Mouse (Mus musculus) stomach, postnatal 0 days (tissue): ENCODE data around the gene Cacna1g. TPM values are rescaled to one million over a fixed set of nuclear protein-coding genes. Genes with fewer than 3 reads are reported as not detected.

ENCODE experiments used
- ATAC-seq: fragments of 200-750 bp; cut with Nextera tagmentation; 2 replicates; pipeline ENCODE4 v1.8.0; 2017; ENCODE audit not compliant: low FRiP score, low TSS enrichment
- DNase-seq: peaks from one replicate; pipeline ENCODE4 v3.0.0-alpha.2; 2016; ENCODE audit warnings: low spot score
- H3K27ac ChIP-seq: fragments of 300-500 bp; sonication (generic); replicated peaks from 2 replicates; pipeline ENCODE4 v1.5.1; 2014; ENCODE audit warnings: mild to moderate bottlenecking, control low read depth
- H3K27me3 ChIP-seq: fragments of 300-500 bp; sonication (generic); 2 replicates; pipeline ENCODE4 v1.6.1; 2014; ENCODE audit warnings: low read length; ENCODE audit not compliant: control insufficient read depth, insufficient read depth
- H3K36me3 ChIP-seq: fragments of 300-500 bp; sonication (generic); 2 replicates; pipeline ENCODE4 v1.6.1; 2014; ENCODE audit warnings: low read length, mixed read lengths; ENCODE audit not compliant: control insufficient read depth, insufficient read depth
- H3K4me1 ChIP-seq: fragments of 300-500 bp; sonication (generic); replicated peaks from 2 replicates; pipeline ENCODE4 v1.6.1; 2014; ENCODE audit warnings: antibody characterized with exemption; ENCODE audit not compliant: control insufficient read depth, insufficient read depth
- H3K4me2 ChIP-seq: fragments of 300-500 bp; sonication (generic); replicated peaks from 2 replicates; pipeline ENCODE4 v1.6.1; 2014; ENCODE audit warnings: low read depth, mild to moderate bottlenecking, control low read depth, moderate library complexity
- H3K4me3 ChIP-seq: fragments of 300-500 bp; sonication (generic); 2 replicates; pipeline ENCODE4 v1.5.1; 2014; ENCODE audit warnings: low read depth, low read length, control low read depth
- H3K9ac ChIP-seq: fragments of 300-500 bp; sonication (generic); 2 replicates; pipeline ENCODE4 v1.6.1; 2014; ENCODE audit warnings: mild to moderate bottlenecking, low read length, control low read depth, mixed read lengths
- H3K9me3 ChIP-seq: fragments of 300-500 bp; sonication (generic); 2 replicates; pipeline ENCODE4 v1.6.1; 2016; ENCODE audit warnings: low read length; ENCODE audit not compliant: control insufficient read depth
- CTCF ChIP-seq: IDR thresholded peaks from 2 replicates; pipeline ENCODE4 v1.5.1; 2016; ENCODE audit warnings: antibody characterized with exemption, low read depth, mild to moderate bottlenecking, moderate library complexity
- EP300 ChIP-seq: optimal IDR thresholded peaks from 2 replicates; pipeline ENCODE3; 2016; ENCODE audit warnings: antibody characterized with exemption
- WGBS: fragments of 180-500 bp; shearing (Covaris S2); extraction: QIAGEN DNeasy Blood & Tissue Kit; methylation state at CpG from one replicate; pipeline ENCODE4 v1.1.7; 2014; 5-methylcytosine and 5-hydroxymethylcytosine counted together
- polyA plus RNA-seq: library from polyadenylated mRNA; unstranded; fragments of >200 nt; fragmentation: Nextera tagmentation; extraction: Ambion mirVana; gene quantifications from 2 replicates; pipeline ENCODE4 v1.2.1, GENCODE M21; 2015

The Cacna1g gene
- polyA plus RNA-seq, 1 experiment from 2014 or later, result 1.8 TPM

- H3K4me3 ChIP-seq, result no peak overlapping the region
- WGBS, result 50% methylated on average over 5 of the region's 5 CpGs
- 0 out of 2 replicates have a peak, but pooled peaks have one; percentile 25 for ATAC-seq
Observed at GRCm38 (mm10) chr11:94425215-94425614, 48.8 kb downstream of the Cacna1g start.

GRCm38 (mm10) chr11:94424380-94424779 is 49.6 kb downstream of the Cacna1g start:
- no peak overlapping the region for H3K4me3 ChIP-seq
- no peaks in the 10 kb centered on the region for H3K27me3 ChIP-seq
- TF ChIP-seq EP300 (no peak), CTCF (no peak)
- no peak for DNase-seq
- H3K9ac ChIP-seq, result no peak overlapping the region
- no peak for ATAC-seq
- H3K36me3 ChIP-seq, result no peaks in the 10 kb centered on the region
- no peak overlapping the region for H3K27ac ChIP-seq
- H3K4me2 ChIP-seq, result no peak overlapping the region
- WGBS, result 53% methylated on average over 15 of the region's 15 CpGs
- H3K4me1 ChIP-seq, result peaks cover 8% of the 10 kb centered on the region
- no peaks in the 10 kb centered on the region for H3K9me3 ChIP-seq

More at GRCm38 (mm10) chr11:94425215-94425614, 48.8 kb downstream of the Cacna1g start:
- DNase-seq, result no peak
- Histone ChIP-seq H3K4me2 (no peak overlapping the region), H3K36me3 (no peaks in the 10 kb centered on the region), H3K9me3 (no peaks in the 10 kb centered on the region), H3K4me1 (peaks cover 8% of the 10 kb centered on the region), H3K27ac (no peak overlapping the region), H3K9ac (no peak overlapping the region), H3K27me3 (no peaks in the 10 kb centered on the region)
- no peak for TF ChIP-seq CTCF
- no peak for TF ChIP-seq EP300

GRCm38 (mm10) chr11:94423855-94424254 is 50.1 kb downstream of the Cacna1g start:
- Histone ChIP-seq H3K4me2 (no peak overlapping the region), H3K9me3 (no peaks in the 10 kb centered on the region), H3K27ac (no peak overlapping the region), H3K4me1 (peaks cover 7% of the 10 kb centered on the region), H3K9ac (no peak overlapping the region), H3K36me3 (no peaks in the 10 kb centered on the region), H3K27me3 (no peaks in the 10 kb centered on the region), H3K4me3 (no peak overlapping the region)
- DNase-seq, result no peak
- TF ChIP-seq EP300 (no peak), CTCF (no peak)
- ATAC-seq, result no peak
- WGBS, result 67% methylated on average over 5 of the region's 5 CpGs

- WGBS, result 75% methylated on average over 6 of the region's 6 CpGs
- H3K4me3 ChIP-seq, result no peak overlapping the region
Observed at GRCm38 (mm10) chr11:94420991-94421390, 53.0 kb downstream of the Cacna1g start.

DNA sequence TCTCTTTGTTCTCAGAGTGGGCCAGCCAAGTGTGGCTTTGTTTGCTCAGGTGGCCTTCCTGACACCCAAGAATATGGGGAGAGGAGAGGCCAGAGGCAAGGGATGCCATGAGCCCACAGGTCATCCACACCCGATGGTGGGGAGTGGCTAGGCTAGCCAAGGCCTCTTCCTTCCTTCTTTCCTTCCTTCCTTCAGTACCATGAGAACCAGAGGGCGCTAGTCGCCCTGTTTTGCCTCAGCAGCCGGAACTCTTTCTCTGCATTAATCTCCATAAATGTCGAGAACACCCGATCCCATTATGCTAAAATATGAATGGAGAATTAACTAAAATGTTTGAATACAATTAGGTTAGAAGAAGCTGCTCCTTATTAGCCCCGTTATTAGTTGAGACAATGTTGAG is 53.7 kb downstream of the Cacna1g start:
- DNase-seq (peak; percentile 60), ATAC-seq (no peak)
- Histone ChIP-seq H3K27ac (no peak overlapping the region), H3K4me3 (no peak overlapping the region), H3K9me3 (no peaks in the 10 kb centered on the region), H3K4me2 (no peak overlapping the region), H3K4me1 (no peaks in the 10 kb centered on the region), H3K36me3 (no peaks in the 10 kb centered on the region), H3K9ac (no peak overlapping the region), H3K27me3 (no peaks in the 10 kb centered on the region)
- WGBS, result 15% methylated on average over 7 of the region's 7 CpGs
- TF ChIP-seq EP300 (no peak), CTCF (peak; percentile 83)

More at GRCm38 (mm10) chr11:94420991-94421390, 53.0 kb downstream of the Cacna1g start:
- no peaks in the 10 kb centered on the region for H3K9me3 ChIP-seq
- no peak overlapping the region for H3K27ac ChIP-seq
- no peak overlapping the region for H3K4me2 ChIP-seq
- DNase-seq, result no peak
- no peaks in the 10 kb centered on the region for H3K27me3 ChIP-seq
- TF ChIP-seq EP300, result no peak
- no peak for TF ChIP-seq CTCF
- H3K36me3 ChIP-seq, result no peaks in the 10 kb centered on the region
- no peaks in the 10 kb centered on the region for H3K4me1 ChIP-seq
- no peak for ATAC-seq
- H3K9ac ChIP-seq, result no peak overlapping the region

DNA sequence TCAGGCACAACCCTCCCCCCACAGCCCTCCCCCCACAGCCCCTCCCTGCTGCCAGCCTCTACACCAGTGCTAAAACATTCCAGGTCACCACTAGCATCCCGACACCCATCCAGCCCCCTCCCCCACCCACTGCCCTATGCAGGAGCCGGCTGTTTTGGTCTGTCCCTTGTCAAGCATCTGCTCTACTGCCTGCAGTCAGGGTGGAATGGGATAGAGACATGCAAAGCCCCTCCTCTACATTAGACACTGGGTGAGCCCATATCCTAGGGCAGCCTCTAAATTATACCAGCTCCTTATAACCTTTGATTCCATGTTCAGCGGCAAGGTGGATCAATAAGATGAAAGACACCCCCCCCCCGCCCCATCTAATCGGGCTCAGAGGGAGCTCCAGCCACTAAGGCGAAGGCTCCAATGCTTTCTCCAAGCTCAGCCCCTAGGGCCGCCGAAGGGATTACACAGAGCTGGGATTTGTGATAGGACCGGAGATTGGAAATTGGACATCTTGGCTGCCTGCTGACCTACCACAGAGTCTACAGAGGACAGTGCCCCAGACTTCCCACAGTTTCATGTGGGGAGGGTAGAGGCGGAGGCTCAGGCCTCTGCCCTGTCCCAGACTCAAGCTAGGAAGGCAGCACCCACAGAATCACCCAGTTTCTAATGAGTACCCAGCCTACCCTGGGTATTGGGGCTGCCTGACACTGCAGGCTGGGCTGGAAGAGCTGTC is 54.8 kb downstream of the Cacna1g start:
- TF ChIP-seq EP300 (no peak), CTCF (no peak)
- DNase-seq (no peak), ATAC-seq (no peak)
- no peak overlapping the region for H3K27ac ChIP-seq
- WGBS, result 49% methylated on average over 10 of the region's 10 CpGs
- H3K4me1 ChIP-seq, result no peaks in the 10 kb centered on the region
- H3K9ac ChIP-seq, result no peak overlapping the region
- H3K4me2 ChIP-seq, result no peak overlapping the region
- no peaks in the 10 kb centered on the region for H3K36me3 ChIP-seq
- no peak overlapping the region for H3K4me3 ChIP-seq
- no peaks in the 10 kb centered on the region for H3K9me3 ChIP-seq
- no peaks in the 10 kb centered on the region for H3K27me3 ChIP-seq
